Mouse (Mus musculus): ENCODE measurements around the gene Azgp1. TPM values are rescaled to one million over a fixed set of nuclear protein-coding genes. Genes with fewer than 3 reads are reported as not detected.
"Not testable (repeated sequence)": the region's sequence is repeated elsewhere in the genome, so short reads cannot be mapped to it uniquely, and the experiment has no call there.

Gene Azgp1
- polyA plus RNA-seq, 1 experiment from 2014 or later, result 14.4 TPM

GRCm38 (mm10) chr5:137973738-137974137, 7.6 kb upstream of the Azgp1 start:
- H3K27ac ChIP-seq (replicated peaks), result no peak overlapping the region
- no peaks in the 10 kb centered on the region for H3K36me3 ChIP-seq (replicated peaks)
- no peak overlapping the region for H3K4me3 ChIP-seq (replicated peaks)
- no peak overlapping the region for H3K4me2 ChIP-seq
- no peak overlapping the region for H3K9ac ChIP-seq
- no peaks in the 10 kb centered on the region for H3K9me3 ChIP-seq (replicated peaks)
- no peak for ATAC-seq (ENCODE audit: insufficient read depth)
- WGBS (ENCODE audit: insufficient replicate concordance), result 45% methylated on average over 3 of the region's 3 CpGs
- no peaks in the 10 kb centered on the region for H3K27me3 ChIP-seq
- H3K4me1 ChIP-seq (replicated peaks), result no peaks in the 10 kb centered on the region

DNA sequence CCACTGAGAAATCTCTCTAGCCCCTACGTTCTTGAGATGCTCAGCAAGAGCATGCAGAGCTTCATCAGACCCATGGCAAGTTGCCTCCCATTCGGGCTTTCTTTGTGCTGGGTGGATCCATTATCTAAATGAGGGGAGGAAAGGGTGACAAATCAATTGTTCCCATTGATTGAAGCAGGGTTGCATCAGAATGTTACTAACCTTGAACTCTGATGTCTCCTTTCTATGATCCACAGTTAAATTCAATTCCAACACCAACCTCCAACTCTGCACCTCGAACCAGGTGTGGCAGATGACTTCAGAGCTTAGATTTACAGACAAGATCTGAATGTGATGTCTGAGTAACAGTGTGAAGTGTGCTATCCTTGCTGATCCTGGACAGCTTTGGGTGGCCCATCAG, 6.6 kb upstream of the Azgp1 start:
- Histone ChIP-seq H3K36me3 (replicated peaks) (no peaks in the 10 kb centered on the region), H3K9ac (no peak overlapping the region), H3K27me3 (no peaks in the 10 kb centered on the region), H3K9me3 (replicated peaks) (no peaks in the 10 kb centered on the region), H3K4me3 (replicated peaks) (no peak overlapping the region), H3K4me1 (replicated peaks) (no peaks in the 10 kb centered on the region), H3K4me2 (no peak overlapping the region), H3K27ac (replicated peaks) (no peak overlapping the region)
- ATAC-seq (ENCODE audit: insufficient read depth), result no peak
- WGBS (ENCODE audit: insufficient replicate concordance), result 32% methylated on average over 3 of the region's 3 CpGs

DNA sequence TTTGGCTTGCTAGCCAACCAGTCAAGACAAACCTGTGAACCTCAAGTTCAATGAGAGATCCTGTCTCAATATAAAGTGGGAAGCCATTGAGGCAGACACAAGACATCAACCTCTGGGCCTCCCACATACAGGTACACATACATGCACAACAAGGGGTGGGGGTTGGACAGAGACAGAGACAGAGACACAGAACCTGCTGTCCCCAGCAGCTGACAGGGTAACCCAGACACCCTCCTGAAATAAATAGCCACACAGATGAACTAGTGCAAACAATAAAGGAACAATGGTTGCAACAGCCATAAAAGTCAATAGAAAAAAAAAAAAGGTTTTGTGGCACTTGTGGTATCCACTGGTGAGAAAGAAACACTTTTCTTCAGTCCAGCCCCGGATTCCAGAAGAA, 5.9 kb upstream of the Azgp1 start:
- no peak overlapping the region for H3K4me3 ChIP-seq (replicated peaks)
- 0 out of 2 replicates have a peak overlapping the region, but pooled peaks have one; percentile 29 for H3K27ac ChIP-seq (replicated peaks)
- no peak for ATAC-seq (ENCODE audit: insufficient read depth)
- H3K9me3 ChIP-seq (replicated peaks), result no peaks in the 10 kb centered on the region
- no peaks in the 10 kb centered on the region for H3K27me3 ChIP-seq
- no peak overlapping the region for H3K9ac ChIP-seq
- H3K36me3 ChIP-seq (replicated peaks), result no peaks in the 10 kb centered on the region
- no peaks in the 10 kb centered on the region for H3K4me1 ChIP-seq (replicated peaks)
- WGBS (ENCODE audit: insufficient replicate concordance), result 16% methylated on average over 1 of the region's 1 CpGs
- H3K4me2 ChIP-seq, result no peak overlapping the region

GRCm38 (mm10) chr5:137977291-137977690, 4.0 kb upstream of the Azgp1 start:
- 36% methylated on average over 1 of the region's 1 CpGs for WGBS (ENCODE audit: insufficient replicate concordance)
- Histone ChIP-seq H3K4me3 (replicated peaks) (no peak overlapping the region), H3K27ac (replicated peaks) (no peak overlapping the region), H3K27me3 (no peaks in the 10 kb centered on the region), H3K4me1 (replicated peaks) (no peaks in the 10 kb centered on the region), H3K4me2 (no peak overlapping the region), H3K36me3 (replicated peaks) (no peaks in the 10 kb centered on the region), H3K9me3 (replicated peaks) (no peaks in the 10 kb centered on the region), H3K9ac (no peak overlapping the region)
- ATAC-seq (ENCODE audit: insufficient read depth), result no peak

DNA sequence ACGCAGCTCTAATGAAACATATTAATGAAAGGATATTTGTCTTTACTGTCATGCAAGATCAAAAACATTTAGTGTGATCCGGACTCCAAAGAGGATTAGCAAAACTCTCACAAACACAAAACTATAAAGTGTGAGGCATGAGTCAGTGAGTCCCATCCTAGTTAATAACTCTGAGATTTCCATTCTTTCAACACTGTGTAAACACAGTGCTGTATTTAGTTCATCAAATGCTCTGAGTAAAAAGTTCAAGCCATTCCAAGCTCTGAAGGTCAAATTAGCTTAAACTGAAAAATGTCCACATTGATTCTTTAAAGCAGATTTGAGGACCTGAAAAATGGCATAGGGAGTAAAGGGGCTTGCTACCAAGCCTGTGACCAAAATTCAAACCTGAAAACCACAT, 2.2 kb upstream of the Azgp1 start:
- Histone ChIP-seq H3K9me3 (replicated peaks) (no peaks in the 10 kb centered on the region), H3K4me2 (no peak overlapping the region), H3K4me3 (replicated peaks) (no peak overlapping the region), H3K36me3 (replicated peaks) (no peaks in the 10 kb centered on the region), H3K9ac (no peak overlapping the region), H3K4me1 (replicated peaks) (no peaks in the 10 kb centered on the region), H3K27ac (replicated peaks) (no peak overlapping the region), H3K27me3 (no peaks in the 10 kb centered on the region)
- ATAC-seq (ENCODE audit: insufficient read depth), result no peak
- 47% methylated on average over 2 of the region's 2 CpGs for WGBS (ENCODE audit: insufficient replicate concordance)

DNA sequence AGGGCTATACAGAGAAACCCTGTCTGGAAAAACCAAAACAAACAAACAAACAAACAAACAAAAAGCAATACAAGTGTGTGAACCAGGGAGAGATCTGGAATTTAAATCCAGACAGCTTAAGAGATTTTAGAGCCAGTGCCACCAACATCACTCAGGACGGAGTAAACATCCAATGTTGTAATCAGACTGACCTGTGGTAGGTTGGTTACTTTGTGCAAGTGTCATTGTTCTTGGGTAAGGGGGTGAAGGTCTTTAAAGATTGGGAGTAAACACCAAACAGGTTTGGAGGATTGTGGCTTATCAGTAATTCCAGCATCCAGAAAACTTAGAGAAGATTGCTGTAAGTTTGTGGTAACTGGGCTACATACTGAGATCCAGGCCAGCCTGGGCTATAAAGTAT, 5.0 kb downstream of the Azgp1 start:
- Histone ChIP-seq H3K9me3 (replicated peaks) (no peaks in the 10 kb centered on the region), H3K4me3 (replicated peaks) (no peak overlapping the region), H3K4me2 (no peak overlapping the region), H3K36me3 (replicated peaks) (no peaks in the 10 kb centered on the region), H3K27ac (replicated peaks) (no peak overlapping the region), H3K9ac (no peak overlapping the region), H3K4me1 (replicated peaks) (no peaks in the 10 kb centered on the region), H3K27me3 (no peaks in the 10 kb centered on the region)
- ATAC-seq (ENCODE audit: insufficient read depth), result no peak
- WGBS (ENCODE audit: insufficient replicate concordance), result 50% methylated on average over 1 of the region's 1 CpGs

- 59% methylated on average over 5 of the region's 5 CpGs for WGBS (ENCODE audit: insufficient replicate concordance)
- H3K4me2 ChIP-seq, result no peak overlapping the region
- no peaks in the 10 kb centered on the region for H3K36me3 ChIP-seq (replicated peaks)
- H3K9me3 ChIP-seq (replicated peaks), result no peaks in the 10 kb centered on the region
- no peak overlapping the region for H3K4me3 ChIP-seq (replicated peaks)
- no peak overlapping the region for H3K9ac ChIP-seq
- no peak; the same call in 1 of the 2 replicates for ATAC-seq (ENCODE audit: insufficient read depth)
- H3K27me3 ChIP-seq, result no peaks in the 10 kb centered on the region
- H3K27ac ChIP-seq (replicated peaks), result no peak overlapping the region; the same call in 1 of the 2 replicates
- 0 out of 2 replicates have a peak, but pooled peaks cover 2% of the 10 kb centered on the region for H3K4me1 ChIP-seq (replicated peaks)
These were observed 28.1 kb downstream of the Azgp1 start for GRCm38 (mm10) chr5:138009437-138009836.

DNA sequence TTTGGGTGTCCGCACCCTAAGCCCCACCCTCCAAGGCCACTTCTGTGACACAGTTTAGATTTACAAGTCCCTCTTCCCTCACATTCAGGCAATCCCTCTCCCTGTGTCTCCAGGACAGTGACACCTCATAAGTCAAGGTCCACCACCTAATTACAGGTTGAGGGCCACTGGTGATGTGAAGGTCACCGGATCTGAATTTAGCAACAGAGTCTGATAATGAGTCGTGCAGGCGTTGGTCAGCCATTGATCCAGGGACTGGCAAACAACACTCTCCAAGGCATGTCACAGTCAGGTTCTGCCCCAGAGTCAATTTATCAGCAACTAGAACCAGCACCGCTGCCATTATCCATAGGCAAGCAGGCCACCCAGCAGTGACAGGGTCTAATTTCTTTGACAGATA, 31.1 kb downstream of the Azgp1 start:
- no peaks in the 10 kb centered on the region for H3K27me3 ChIP-seq
- H3K27ac ChIP-seq (replicated peaks), result no peak overlapping the region
- H3K4me3 ChIP-seq (replicated peaks), result no peak overlapping the region
- 0 out of 2 replicates have a peak, but pooled peaks cover 2% of the 10 kb centered on the region for H3K4me1 ChIP-seq (replicated peaks)
- no peaks in the 10 kb centered on the region for H3K36me3 ChIP-seq (replicated peaks)
- H3K9ac ChIP-seq, result no peak overlapping the region
- peak; percentile 54; the same call in 1 of the 2 replicates for ATAC-seq (ENCODE audit: insufficient read depth)
- H3K9me3 ChIP-seq (replicated peaks), result no peaks in the 10 kb centered on the region
- no peak overlapping the region for H3K4me2 ChIP-seq
- 62% methylated on average over 5 of the region's 5 CpGs for WGBS (ENCODE audit: insufficient replicate concordance)

DNA sequence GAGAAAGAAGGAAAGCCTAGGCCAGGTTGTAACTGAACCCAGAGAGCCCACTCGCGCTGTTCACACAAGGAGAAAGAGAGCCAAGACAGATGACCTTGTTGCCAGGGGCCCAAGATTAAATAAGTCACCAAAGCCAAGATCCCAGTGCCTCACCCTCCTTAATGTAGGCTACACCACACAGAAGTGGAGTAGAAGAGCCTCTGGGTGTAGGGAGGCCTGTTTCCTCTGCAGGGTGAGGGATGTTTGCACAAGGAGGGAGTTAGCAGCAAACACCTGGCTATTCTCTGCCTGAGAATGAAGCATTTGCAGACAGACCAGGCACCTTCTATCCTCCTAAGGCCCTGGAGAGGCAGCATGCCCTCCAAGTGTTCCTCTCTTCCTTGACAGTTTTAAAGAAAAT, 35.2 kb downstream of the Azgp1 start:
- 76% methylated on average over 2 of the region's 2 CpGs for WGBS (ENCODE audit: insufficient replicate concordance)

GRCm38 (mm10) chr5:138016997-138017396, 35.7 kb downstream of the Azgp1 start:
- no peak for ATAC-seq (ENCODE audit: insufficient read depth)
- H3K36me3 ChIP-seq (replicated peaks), result no peaks in the 10 kb centered on the region
- H3K27ac ChIP-seq (replicated peaks), result no peak overlapping the region
- H3K27me3 ChIP-seq, result no peaks in the 10 kb centered on the region
- H3K9ac ChIP-seq, result no peak overlapping the region
- H3K9me3 ChIP-seq (replicated peaks), result no peaks in the 10 kb centered on the region
- H3K4me2 ChIP-seq, result no peak overlapping the region
- 0 out of 2 replicates have a peak, but pooled peaks cover 2% of the 10 kb centered on the region for H3K4me1 ChIP-seq (replicated peaks)
- no peak overlapping the region for H3K4me3 ChIP-seq (replicated peaks)

More for the DNA sequence above, 35.2 kb downstream of the Azgp1 start:
- H3K27ac ChIP-seq (replicated peaks), result no peak overlapping the region
- no peak for ATAC-seq (ENCODE audit: insufficient read depth)
- H3K27me3 ChIP-seq, result no peaks in the 10 kb centered on the region
- H3K4me2 ChIP-seq, result no peak overlapping the region
- no peaks in the 10 kb centered on the region for H3K9me3 ChIP-seq (replicated peaks)
- no peak overlapping the region for H3K4me3 ChIP-seq (replicated peaks)
- 0 out of 2 replicates have a peak, but pooled peaks cover 2% of the 10 kb centered on the region for H3K4me1 ChIP-seq (replicated peaks)
- no peaks in the 10 kb centered on the region for H3K36me3 ChIP-seq (replicated peaks)
- H3K9ac ChIP-seq, result no peak overlapping the region

- WGBS (ENCODE audit: insufficient replicate concordance), result 61% methylated on average over 4 of the region's 4 CpGs
- not testable (repeated sequence) for H3K4me1 ChIP-seq (replicated peaks); H3K4me3 ChIP-seq (replicated peaks); H3K27ac ChIP-seq (replicated peaks); H3K27me3 ChIP-seq; H3K36me3 ChIP-seq (replicated peaks); H3K9me3 ChIP-seq (replicated peaks); H3K9ac ChIP-seq; H3K4me2 ChIP-seq; ATAC-seq (ENCODE audit: insufficient read depth)
These were observed 38.3 kb downstream of the Azgp1 start for GRCm38 (mm10) chr5:138019577-138019976.

GRCm38 (mm10) chr5:138020961-138021479, 39.7 kb downstream of the Azgp1 start, which contains the start of the genes Smok3a and Smok3b:
Gene Smok3a, plus strand, starts transcription at chr5:138021261.
Gene Smok3b, plus strand, starts transcription at chr5:138021429.
- 62% methylated on average over 5 of the region's 7 CpGs for WGBS (ENCODE audit: insufficient replicate concordance)
- not testable (repeated sequence) for H3K4me3 ChIP-seq (replicated peaks); H3K36me3 ChIP-seq (replicated peaks); H3K9me3 ChIP-seq (replicated peaks); H3K27ac ChIP-seq (replicated peaks); H3K4me1 ChIP-seq (replicated peaks); H3K27me3 ChIP-seq; H3K4me2 ChIP-seq; ATAC-seq (ENCODE audit: insufficient read depth); H3K9ac ChIP-seq
